Mouse (Mus musculus) kidney, adult 18-20 months (tissue): ENCODE measurements around the gene Pum2.
"Not testable (repeated sequence)": the region's sequence is repeated elsewhere in the genome, so short reads cannot be mapped to it uniquely, and the experiment has no call there.

ENCODE experiments used
- DNase-seq: peaks from one replicate; pipeline ENCODE4 v3.0.0; 2021

Gene Pum2

GRCm38 (mm10) chr12:8669846-8670245 is 4.1 kb upstream of the Pum2 start:
- no peak for DNase-seq

GRCm38 (mm10) chr12:8673121-8673973 is 587 bp upstream of the Pum2 start:
- no peak for DNase-seq

- no peak for DNase-seq
These were observed 487 bp downstream of the Pum2 start for GRCm38 (mm10) chr12:8674377-8674864.

GRCm38 (mm10) chr12:8674891-8675341 is 982 bp downstream of the Pum2 start:
- no peak for DNase-seq

GRCm38 (mm10) chr12:8675361-8675760 is 1.4 kb downstream of the Pum2 start:
- DNase-seq, result no peak

GRCm38 (mm10) chr12:8676341-8676740 is 2.4 kb downstream of the Pum2 start:
- no peak for DNase-seq

GRCm38 (mm10) chr12:8677926-8678325 is 4.0 kb downstream of the Pum2 start:
- no peak for DNase-seq

- DNase-seq, result no peak
These were observed 10.3 kb downstream of the Pum2 start for GRCm38 (mm10) chr12:8684200-8684599.

GRCm38 (mm10) chr12:8685036-8685435 is 11.1 kb downstream of the Pum2 start:
- no peak for DNase-seq

- DNase-seq, result not testable (repeated sequence)
These were observed 15.9 kb downstream of the Pum2 start for GRCm38 (mm10) chr12:8689882-8690281.

- peak; percentile 49 for DNase-seq
These were observed 25.0 kb downstream of the Pum2 start for GRCm38 (mm10) chr12:8698895-8699294.

- no peak for DNase-seq
These were observed 30.1 kb downstream of the Pum2 start for GRCm38 (mm10) chr12:8703988-8704387.

- DNase-seq, result no peak
These were observed 34.9 kb downstream of the Pum2 start for GRCm38 (mm10) chr12:8708876-8709275.

- no peak for DNase-seq
These were observed 38.7 kb downstream of the Pum2 start for GRCm38 (mm10) chr12:8712665-8713064.

GRCm38 (mm10) chr12:8716093-8716492 is 42.2 kb downstream of the Pum2 start:
- no peak for DNase-seq

- no peak for DNase-seq
These were observed 53.0 kb downstream of the Pum2 start for GRCm38 (mm10) chr12:8726890-8727289.

- peak; percentile 23 for DNase-seq
These were observed 54.8 kb downstream of the Pum2 start for GRCm38 (mm10) chr12:8728739-8729138.

GRCm38 (mm10) chr12:8753654-8754053 is 79.7 kb downstream of the Pum2 start:
- no peak for DNase-seq

- no peak for DNase-seq
These were observed 80.2 kb downstream of the Pum2 start for GRCm38 (mm10) chr12:8754116-8754515.

- no peak for DNase-seq
These were observed 84.1 kb downstream of the Pum2 start for GRCm38 (mm10) chr12:8758029-8758428.

- DNase-seq, result no peak
These were observed 85.2 kb downstream of the Pum2 start for GRCm38 (mm10) chr12:8759115-8759514.

- peak; percentile 1 for DNase-seq
These were observed 85.8 kb downstream of the Pum2 start for GRCm38 (mm10) chr12:8759779-8760178.

- peak; percentile 1 for DNase-seq
These were observed 86.6 kb downstream of the Pum2 start for GRCm38 (mm10) chr12:8760561-8760960.

- peak; percentile 2 for DNase-seq
These were observed 87.1 kb downstream of the Pum2 start for GRCm38 (mm10) chr12:8761058-8761457.

GRCm38 (mm10) chr12:8762667-8763066 is 88.7 kb downstream of the Pum2 start:
- DNase-seq, result peak; percentile 4
